Mouse (Mus musculus) gastrocnemius, postnatal 25 days (tissue): ENCODE results near the gene Cbfb. TPM values are rescaled to one million over a fixed set of nuclear protein-coding genes. Genes with fewer than 3 reads are reported as not detected.
A peak's percentile ranks its signal among the peaks of the same experiment; 100 is the strongest.
"Not testable (repeated sequence)": the region's sequence is repeated elsewhere in the genome, so short reads cannot be mapped to it uniquely, and the experiment has no call there.

Source experiments
- DNase-seq: peaks from one replicate; pipeline ENCODE4 v3.0.0; 2022
- total RNA-seq, 2 experiments: library from RNA; stranded (reverse); gene quantifications; 1 replicate in 1 of 2; 2 replicates in 1 of 2; pipeline ENCODE4 v1.2.3; 2021

The Cbfb gene
- total RNA-seq, 2 experiments from 2014 or later: 42.1 to 42.2 TPM

DNA sequence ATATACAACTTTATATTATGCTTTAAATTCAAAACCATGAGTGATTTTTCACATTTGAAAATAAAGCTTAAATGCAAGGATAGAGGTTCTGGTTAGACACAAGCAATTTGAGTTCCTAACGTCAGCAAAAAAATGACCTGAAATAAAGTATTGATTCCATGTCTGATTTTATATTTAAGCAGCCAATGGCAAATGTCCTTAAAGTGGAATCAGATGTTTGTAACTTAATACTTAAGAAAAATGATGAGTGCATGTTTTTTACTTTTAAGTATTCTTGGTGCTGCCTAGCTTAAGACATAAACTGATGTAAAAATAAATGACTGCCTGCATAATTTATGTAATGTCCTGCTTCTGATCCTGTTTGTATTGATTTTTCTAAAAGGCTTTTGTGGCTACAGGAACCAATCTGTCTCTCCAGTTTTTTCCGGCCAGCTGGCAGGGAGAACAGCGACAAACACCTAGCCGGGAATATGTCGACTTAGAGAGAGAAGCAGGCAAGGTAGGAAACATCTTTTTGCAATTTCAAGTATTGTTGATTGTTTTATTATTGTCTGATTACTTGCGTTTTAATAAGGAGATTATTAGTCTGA lies 7.8 kb downstream of the Cbfb start:
- no peak for DNase-seq

DNA sequence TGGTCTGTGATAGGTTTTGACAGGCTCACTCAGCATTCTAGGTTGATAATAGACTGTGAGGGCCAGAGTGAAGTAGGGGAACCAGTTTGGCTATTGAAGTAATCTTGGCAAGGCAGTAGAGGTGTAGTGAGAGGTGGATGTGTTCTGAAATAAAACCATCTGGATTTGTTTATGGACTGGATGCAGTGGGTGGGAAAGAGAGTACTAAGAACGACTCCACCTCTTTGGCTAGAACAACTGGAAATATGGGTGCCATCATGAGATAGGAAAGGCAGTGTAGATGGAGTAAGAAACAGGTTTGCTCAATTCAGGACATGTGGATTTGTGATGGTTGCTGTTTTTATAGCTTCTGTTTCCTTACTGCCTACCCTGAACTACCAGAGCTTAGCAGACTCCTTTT lies 11.7 kb downstream of the Cbfb start:
- DNase-seq: no peak

DNA sequence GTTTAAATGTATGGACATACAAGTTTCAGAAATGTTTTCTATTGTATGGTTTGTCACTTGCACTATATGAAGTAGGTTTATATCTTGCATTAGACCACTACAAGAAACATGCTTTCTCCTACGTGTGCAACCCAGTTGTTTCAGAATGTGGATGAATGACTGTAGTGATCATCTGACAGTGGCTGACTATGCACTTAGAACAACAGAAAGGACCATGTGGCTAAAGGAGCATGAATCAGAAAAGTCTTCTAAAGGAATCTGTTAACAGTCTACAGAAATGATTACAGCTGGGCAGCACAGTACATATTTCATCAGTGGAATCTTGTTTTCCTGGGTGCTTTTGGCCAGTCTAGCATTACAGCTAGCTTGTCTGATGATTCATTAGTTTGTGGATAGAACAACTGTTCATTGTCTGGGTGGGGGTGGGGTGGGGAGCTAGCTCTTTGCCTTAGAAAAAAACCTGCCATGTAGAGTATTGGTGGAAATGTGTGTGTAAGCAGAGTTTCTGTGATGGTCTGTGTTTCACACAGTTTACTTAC lies 16.1 kb downstream of the Cbfb start:
- no peak for DNase-seq

DNA sequence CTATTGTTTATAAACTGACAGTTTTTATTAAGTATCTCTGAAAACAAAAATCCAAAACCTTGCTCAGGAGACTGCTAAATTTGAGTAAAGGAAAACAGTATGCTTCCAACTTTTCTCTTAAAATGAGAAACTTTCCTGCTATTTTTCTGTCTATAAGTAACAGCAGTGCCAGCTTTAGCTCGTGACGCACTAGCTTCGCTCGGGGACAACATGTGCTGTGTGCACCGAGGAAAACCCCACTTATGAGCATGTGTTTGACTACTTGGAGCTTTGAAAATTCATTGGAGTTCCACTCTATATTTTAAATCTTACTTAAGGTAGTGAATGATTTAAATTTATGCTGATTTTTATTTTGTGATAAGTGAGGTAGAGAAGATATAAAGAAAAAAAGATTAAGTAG lies 21.7 kb downstream of the Cbfb start:
- DNase-seq: no peak

DNA sequence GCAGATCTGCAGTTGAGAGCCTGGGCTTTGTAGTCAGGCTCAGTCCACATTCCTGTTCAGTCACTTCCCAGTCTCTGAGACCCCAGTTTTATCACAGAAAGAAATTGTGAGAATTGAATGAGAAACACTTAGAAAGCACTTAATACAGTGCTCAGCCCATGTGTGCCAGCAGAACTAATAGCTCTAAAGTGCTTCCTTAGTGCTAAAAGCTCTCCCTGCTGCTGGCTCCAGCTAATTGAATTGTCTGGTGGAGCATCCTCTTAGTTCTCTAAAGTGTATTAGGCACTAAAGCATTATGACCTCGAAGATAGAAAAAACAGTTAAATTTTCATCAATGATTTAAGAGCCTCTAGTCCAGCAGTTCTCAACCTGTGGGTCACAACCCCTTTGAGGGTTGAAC lies 35.3 kb downstream of the Cbfb start:
- DNase-seq: no peak

DNA sequence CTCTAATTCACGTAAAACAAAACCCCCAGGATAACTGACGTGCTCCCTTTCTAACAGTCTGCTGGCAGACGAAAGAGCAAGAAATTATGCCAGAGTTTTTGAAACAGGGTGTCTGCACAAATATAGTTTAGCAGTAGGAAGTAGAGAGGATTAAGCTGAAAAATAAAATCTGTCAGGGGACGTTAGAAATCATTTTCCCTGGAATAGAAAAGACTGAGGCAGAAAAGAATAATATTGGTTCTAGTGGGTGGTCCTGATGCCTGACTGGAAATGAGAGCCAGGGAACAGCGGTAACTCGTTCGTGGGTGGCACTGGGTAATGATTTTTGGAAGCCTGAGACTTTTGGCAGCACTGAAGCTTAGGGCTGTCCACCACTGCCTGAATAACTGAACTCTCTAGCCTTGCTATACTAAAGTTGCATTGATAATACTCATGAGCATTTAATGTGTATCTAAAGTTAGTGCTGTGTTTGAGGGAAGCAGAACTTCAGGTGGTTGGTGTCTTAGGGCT lies 36.3 kb downstream of the Cbfb start:
- no peak for DNase-seq

DNA sequence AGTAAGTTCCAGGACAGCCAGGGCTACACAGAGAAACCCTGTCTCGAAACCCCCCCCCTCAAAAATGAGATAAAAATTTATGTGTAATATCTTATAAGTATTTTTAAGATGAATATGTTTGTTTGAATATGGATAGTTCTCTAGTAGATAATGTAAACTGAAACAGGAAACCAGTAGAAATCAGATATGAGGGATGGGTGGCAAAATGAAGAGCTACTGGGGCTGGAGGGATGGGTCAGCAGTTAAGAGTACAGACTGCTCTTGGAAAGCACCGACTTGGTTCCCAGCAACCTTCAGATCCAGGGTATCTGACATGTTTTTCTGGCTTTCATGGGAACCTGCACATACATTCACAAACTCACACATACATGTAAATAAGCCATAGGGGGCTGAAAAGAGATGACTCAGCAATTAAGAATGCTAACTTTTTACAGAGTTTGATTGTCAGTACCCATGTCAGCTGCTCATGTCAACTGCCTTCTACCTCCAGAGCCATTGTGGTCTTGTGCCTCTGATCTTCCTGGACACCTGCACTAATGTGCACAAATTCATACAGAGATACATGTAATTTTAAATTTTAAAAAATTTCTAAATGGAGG lies 37.3 kb downstream of the Cbfb start:
- DNase-seq: no peak

DNA sequence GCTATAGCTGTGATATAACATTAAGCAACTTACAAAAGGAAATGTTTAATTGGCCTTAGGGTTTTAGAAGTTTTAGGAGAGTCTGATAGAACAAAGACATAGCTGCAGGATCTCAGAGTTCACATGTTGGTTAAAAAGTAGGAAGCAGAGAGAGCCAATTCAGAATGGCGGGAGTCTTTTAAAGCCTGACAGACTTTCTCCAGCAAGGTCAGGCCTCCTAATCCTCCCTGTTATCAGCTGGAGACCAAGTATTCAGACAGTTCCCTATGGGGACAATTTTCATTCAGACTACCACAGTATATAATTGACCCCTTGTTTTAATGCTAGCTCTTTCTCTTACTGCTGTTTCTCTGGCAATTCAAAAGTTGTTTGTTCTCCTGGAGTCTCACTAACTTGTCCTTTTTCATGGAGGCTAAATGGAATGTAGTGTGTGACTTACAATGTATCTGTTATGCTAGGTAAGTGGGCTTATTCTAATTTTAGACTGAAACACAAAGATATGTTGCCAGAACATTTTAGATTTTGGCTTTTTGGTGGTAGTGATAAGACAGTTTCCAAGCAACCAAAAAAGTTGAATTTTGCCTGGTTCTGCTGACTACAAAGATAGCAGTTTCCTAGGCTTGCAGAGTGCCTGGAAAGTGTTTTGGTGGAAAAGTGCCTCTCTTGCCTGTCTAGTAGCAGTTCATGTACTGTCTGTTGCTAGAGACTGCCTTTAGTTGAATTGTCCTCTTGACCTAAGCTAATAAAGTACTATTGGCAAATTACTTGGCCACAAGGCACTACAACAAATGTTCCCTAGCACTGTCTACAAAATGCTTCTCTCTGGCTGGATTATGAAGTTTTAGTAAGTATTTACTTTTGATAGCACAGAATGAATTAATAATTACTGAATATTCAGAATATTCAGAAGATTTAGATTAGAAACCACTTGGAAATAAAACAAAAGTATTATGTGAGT lies 39.0 kb downstream of the Cbfb start:
- no peak for DNase-seq

DNA sequence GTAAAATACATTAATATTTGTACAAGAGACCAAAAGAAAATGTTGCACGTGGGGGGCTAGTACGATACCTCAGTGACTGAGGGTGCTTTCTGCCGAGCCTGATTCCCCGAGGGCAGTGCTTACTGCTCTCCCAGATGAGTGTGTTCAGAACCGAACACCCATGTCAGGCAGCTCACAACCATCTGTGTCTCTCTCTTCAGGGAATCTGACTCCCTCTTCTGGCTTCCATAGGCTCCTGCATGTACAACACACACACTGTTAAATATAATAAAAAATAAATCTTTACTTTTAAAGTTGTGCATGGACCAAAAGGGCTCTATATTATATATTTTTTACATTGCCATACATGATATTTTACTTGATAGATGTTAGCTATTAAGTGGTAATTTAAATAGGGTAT lies 43.6 kb downstream of the Cbfb start:
- no peak for DNase-seq

DNA sequence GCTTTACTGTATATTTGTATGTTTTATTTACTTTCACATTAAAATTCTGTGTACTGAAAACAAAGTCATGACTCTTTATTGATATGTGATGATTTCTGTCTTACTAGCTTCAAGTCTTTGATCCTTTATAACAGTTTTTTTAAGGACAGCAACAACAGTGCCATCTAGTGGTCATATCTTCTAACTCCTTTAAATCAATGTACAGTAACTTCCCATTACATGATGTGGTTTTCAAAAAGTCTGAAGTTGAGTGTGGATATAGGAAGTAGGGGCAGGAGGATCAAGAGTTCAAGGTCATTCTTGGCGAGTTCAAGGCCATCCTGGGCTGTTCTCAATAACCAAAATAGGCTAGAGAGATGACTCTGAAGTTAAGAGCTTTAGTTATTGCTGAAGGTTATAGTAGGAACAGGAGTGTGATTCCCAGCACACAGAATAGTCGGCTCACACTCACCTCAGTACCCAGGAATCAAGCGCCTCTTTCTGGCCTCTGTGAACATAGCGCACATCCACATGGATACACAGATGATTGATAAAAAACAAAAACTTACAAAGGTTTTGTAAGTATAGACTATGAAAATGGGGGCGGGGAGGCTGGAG lies 47.5 kb downstream of the Cbfb start:
- no peak for DNase-seq

DNA sequence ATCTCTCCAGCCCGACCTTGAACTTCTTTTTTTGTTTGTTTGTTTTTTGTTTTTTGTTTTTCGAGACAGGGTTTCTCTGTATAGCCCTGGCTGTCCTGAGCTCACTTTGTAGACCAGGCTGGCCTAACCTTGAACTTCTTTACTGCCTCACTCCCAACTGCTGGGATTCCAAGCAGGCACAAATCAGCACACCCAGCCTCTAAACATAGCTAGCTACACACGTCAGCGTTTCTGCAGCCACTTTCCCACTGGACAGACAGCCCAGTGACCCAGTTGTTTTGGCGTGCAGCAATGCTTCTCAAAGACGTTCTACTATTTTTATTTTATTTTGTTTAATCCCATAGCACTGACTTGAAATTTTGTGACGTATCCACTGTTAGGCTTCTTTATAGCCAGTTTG lies 53.4 kb downstream of the Cbfb start:
- DNase-seq: peak; percentile 21

DNA sequence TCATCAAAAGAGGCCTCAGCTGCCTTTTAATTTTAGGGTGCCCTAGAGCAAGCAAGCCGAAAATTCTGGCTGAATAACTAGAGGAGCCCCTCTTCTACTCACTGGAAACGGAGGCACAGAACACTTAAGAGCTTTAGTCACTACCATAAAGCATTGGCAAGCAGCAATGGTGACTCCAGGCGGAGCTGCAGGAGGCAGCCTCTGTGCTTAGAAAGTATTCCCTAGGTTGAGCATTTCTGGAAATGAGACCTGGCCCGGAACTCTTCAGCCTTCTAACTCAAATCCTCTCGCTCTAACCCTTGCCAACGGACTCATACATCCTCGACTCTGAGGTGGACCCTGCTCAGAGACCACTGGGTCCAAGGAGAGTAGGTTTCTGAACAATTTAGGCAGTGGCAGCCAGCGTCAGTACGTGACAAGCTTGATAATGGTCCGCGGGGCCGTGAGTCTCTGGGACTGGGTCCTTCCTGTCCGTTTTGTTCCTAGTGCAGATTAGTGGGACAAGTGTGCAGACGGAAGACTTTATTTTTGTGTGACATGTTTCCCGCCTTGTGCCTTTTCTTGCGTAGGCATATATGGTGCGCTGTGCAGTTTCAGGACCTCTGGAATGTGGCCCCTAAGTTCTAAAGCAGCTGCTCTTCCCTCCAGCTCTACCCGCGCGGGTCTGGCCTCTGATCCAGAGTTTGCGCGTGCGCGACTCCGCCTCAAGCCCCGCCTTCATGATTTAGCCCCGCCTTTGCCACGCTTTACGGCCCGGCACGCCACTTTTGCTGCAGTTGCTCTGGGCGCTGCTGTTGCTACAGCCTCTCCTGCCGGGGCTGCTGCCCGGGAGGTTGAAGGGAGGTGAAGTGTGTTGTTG lies 54.2 kb downstream of the Cbfb start, which contains the start of gene D230025D16Rik:
Gene D230025D16Rik, plus strand, starts transcription at position 733 of the 859 bp plus-strand sequence.
- peak; percentile 92 for DNase-seq

DNA sequence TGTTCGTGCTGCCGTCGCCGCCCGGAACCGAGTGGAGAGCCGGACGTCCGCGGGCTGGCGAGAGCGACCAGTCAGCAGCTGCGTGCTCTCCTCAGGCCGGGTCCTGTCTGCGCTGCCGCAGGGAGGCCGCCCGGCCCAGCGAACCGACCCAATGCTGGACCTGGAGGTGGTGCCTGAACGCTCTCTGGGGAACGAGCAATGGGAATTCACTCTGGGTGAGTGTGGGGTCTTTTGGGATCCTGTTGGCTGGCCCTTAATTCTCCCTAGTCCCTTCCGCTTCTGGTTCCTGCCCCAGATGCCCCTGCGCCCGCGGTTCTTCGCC lies 54.8 kb downstream of the Cbfb start:
- no peak for DNase-seq

DNA sequence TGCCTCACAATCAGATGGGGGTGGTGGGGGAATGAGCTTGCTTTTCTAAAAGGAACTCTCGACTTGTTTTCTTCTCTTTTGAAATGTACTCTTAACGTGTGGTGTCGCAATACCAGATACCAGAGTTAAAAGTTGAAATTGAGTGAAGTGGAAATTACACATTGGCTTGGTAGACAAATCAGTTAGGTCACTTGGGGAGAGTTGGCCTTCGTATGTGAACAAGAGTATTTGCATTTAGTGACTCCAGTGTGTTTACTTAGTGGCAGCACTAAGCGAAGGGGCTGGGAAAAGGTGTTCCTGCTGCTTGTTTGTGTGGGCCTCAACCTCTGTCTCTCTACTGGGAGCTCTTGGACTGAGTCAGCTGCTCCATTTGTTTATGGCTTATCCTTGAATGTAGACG lies 55.4 kb downstream of the Cbfb start:
- no peak for DNase-seq

DNA sequence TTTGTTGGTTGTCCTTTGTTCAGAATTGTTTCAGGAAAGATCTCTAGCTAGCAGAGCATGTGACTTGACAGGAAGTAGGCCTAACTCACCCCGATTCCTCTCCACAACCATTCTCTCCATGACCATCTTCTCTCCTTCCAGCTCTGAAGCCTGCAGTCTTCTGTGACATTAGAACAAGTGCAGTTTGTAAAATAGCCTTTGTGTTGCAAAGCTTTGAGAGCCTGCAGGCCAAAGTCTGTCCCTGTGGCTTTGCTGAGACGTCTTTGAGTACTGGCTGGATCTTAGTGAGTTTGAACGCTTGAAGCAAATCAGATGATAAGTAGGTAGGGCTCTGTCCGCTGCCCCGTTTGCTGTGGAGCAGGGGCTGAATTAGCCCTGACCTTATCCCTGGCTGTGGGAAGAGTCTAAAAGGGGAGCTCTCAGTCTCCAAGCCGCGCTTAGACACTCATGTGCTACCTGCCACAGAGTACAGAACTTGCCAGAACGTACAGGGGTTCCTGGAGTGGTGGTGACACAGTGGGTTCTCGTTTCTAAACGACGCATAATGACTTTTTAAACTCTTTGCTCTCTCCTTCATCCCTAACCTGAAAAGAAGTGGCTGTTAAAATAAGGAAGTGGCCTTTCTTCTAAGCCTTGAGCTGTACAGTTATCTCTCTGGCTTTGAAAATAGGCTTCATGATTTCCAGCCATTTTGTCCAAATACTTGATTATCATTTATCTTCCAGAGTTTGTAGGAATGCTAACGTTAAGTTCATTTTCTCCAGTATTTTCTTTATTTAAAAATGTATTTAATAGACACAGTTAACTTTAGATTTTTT lies 61.2 kb downstream of the Cbfb start:
- DNase-seq: no peak

DNA sequence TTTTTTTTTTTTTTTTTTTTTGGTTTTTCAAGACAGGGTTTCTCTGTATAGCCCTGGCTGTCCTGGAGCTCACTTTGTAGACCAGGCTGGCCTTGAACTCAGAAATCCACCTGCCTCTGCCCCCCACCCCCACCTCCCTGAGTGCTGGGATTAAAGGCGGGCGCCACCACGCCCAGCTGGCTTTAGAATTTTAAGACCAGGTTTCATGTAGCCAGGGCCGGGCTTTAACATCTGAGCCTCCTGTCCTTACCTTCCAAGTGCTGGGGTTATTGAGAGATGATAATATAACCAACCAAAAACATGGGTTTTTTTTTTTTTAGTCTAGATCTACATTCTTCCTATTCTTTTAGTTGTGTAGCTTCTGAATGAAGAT lies 61.8 kb downstream of the Cbfb start:
- DNase-seq: not testable (repeated sequence)

DNA sequence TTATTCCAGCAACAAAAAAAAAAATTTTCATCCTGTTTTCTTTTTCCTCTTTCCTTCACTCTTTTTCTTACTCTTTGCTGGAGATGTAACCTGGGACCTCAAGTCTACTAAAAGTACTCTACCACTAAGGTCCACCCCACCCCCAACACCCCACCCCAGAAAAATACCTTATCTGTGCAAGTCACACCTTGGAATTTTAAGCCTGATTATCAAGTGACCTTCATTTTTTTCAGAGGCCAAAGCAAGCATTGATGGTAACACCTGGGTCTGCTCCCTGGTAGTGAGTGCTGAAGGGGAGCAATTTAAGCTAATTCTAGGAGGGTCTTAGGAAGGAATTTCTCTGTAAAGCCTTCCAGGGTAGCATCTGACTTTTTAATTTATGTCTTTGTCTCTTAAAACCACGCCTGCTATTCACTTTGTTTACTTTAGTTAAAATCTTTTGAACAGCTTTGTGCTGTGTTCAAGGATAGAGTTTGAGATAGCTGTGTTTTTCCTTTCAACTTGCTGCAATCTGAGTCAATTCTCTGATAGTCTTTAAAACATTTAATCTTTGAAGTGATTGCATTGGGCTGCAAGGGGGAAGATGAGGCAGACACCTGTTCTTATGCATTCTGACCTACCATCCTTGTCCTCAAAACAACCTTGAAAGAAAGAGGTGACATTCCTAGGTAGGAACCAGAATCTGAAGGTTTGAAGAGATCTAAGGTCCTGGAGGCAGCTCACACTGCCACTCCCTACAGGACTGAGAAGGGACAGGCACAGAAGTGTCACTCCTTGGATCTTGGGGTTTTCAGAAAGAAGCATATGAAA lies 62.9 kb downstream of the Cbfb start:
- no peak for DNase-seq

DNA sequence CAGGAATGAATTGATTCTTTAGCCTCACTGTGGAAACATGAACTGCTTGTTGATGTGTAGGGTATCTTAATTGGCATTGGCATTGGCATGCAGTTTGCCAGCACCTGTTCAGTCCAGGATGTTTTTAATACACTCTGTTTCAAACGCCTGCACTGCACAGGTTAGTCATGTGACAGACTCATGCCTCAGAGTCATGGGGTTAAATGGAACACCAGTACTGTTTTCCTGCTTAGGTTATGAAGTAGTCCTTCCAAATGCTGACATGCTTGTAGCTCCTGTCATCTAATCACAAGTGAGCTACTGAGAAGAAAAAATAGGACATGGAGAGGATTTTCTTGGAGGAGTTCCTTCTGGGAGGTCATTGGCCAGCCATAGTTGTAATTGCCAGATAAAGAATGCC lies 64.7 kb downstream of the Cbfb start:
- DNase-seq: no peak

DNA sequence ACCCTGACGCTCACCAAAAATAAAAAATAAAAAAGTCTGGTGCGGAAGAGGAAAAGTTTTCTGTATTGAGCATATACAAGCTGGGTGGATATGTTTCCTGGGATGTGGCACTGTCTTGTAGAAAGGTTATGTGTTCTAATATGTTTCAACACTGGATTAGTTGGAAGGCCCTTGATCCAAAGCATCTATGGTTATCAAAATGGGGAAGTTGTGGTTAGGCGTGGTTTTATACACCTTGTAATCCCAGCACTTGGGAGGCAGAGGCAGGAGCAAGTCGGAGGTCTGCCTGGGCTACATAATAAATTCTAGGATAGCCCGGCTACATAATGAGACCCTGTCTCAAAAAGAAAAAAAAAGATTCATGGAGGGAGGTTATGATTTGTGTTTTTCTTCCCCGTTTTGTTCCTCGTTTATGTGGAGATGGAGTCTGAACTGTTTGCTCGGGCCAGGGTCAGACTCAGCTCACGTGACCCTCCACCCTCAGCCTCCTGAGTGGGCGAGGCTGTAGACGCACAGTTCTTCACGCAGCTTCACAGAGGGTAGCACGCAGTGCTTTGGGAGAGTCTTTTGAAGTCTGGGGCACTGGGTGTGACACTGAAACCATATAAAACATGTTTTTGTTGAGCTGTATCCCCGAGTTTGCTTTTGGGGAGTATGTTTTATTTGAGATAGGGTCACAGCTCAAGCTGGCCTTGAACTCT lies 67.1 kb downstream of the Cbfb start:
- DNase-seq: no peak
